Mouse (Mus musculus) embryonic fibroblast, embryonic 13.5 days (primary cell): Measurements from ENCODE around the gene Ltbp4. TPM values are rescaled to one million over a fixed set of nuclear protein-coding genes. Genes with fewer than 3 reads are reported as not detected.

Experiments
- H3K27ac ChIP-seq: 2 replicates; pipeline ENCODE4 v1.5.1; 2012; ENCODE audit warnings: low read length, control low read depth, inconsistent platforms; ENCODE audit not compliant: insufficient read depth
- H3K4me1 ChIP-seq: 2 replicates; pipeline ENCODE4 v1.6.1; 2011; ENCODE audit warnings: low read length; ENCODE audit not compliant: control insufficient read depth, insufficient read depth
- H3K4me3 ChIP-seq: 2 replicates; pipeline ENCODE4 v1.5.1; 2011; ENCODE audit warnings: mild to moderate bottlenecking, control low read depth, low read length; ENCODE audit not compliant: insufficient read depth
- CTCF ChIP-seq: IDR thresholded peaks from 2 replicates; pipeline ENCODE4 v1.5.1; 2011; ENCODE audit warnings: mild to moderate bottlenecking, control low read depth, low read length, moderate library complexity, borderline replicate concordance; ENCODE audit not compliant: insufficient read depth
- POLR2A ChIP-seq: IDR thresholded peaks from 2 replicates; pipeline ENCODE4 v1.6.1; 2011; ENCODE audit warnings: low read depth, mild to moderate bottlenecking, control low read depth, low read length, moderate library complexity
- polyA plus RNA-seq: library from polyadenylated mRNA; stranded (reverse); fragments of >200 nt; gene quantifications from 2 replicates; pipeline ENCODE4 v1.2.4, GENCODE M21; 2011; ENCODE audit warnings: low read depth; ENCODE audit not compliant: missing spikeins, insufficient read length

Ltbp4 gene
- polyA plus RNA-seq, 1 experiment = 46.5 TPM

GRCm38 (mm10) chr7:27335011-27335720 lies 2.3 kb downstream of the Ltbp4 start:
- H3K27ac ChIP-seq = no peak overlapping the region
- H3K4me3 ChIP-seq = no peak overlapping the region
- H3K4me1 ChIP-seq = peaks cover 3% of the 10 kb centered on the region; the same call in 1 of the 2 replicates
- TF ChIP-seq CTCF (no peak), POLR2A (0 out of 2 replicates have a peak, but pooled peaks have one; percentile 18)

DNA sequence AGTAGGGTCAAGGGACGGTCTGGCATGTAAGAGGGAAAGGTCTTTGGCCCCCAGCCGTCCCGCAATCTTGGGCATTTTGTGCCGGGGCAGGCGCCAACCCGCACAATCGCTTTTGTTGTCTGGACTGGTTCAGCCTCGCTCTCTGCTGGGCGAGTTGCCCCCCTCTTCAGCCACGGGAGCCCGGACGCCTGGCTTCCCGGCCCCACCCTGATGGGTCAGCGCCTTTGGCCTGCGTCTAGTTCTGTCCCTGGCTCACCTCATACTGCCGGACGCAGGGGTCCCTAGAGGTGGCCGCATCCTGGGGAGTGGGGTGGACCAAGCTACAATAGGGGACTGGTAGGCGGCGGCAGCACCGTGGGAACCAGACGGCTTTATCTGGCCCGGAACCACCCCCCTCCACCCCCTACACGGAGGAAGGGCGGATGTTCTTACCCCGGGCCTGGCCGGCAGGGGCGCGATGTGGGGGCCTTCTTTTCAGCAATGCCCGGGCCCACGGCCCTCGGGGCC lies 3.0 kb downstream of the Ltbp4 start:
- Histone ChIP-seq H3K4me3 (no peak overlapping the region), H3K27ac (no peak overlapping the region), H3K4me1 (peaks cover 3% of the 10 kb centered on the region; the same call in 1 of the 2 replicates)
- TF ChIP-seq POLR2A (no peak), CTCF (no peak)

GRCm38 (mm10) chr7:27333316-27333941 lies 4.1 kb downstream of the Ltbp4 start:
- no peak overlapping the region for H3K27ac ChIP-seq
- peak overlapping the region; percentile 30 for H3K4me3 ChIP-seq
- TF ChIP-seq CTCF = no peak
- peak; percentile 48; the same call in 1 of the 2 replicates for TF ChIP-seq POLR2A
- H3K4me1 ChIP-seq = peaks cover 3% of the 10 kb centered on the region; the same call in 1 of the 2 replicates

GRCm38 (mm10) chr7:27332353-27333199 lies 4.9 kb downstream of the Ltbp4 start:
- H3K4me1 ChIP-seq = peaks cover 3% of the 10 kb centered on the region; the same call in 1 of the 2 replicates
- H3K27ac ChIP-seq = peak overlapping the region; percentile 74
- peak; percentile 51 for TF ChIP-seq CTCF
- TF ChIP-seq POLR2A = peak; percentile 73
- H3K4me3 ChIP-seq = peak overlapping the region; percentile 39

- peak overlapping the region; percentile 39; the same call in 1 of the 2 replicates for H3K4me3 ChIP-seq
- no peaks in the 10 kb centered on the region for H3K4me1 ChIP-seq
- peak overlapping the region; percentile 74 for H3K27ac ChIP-seq
- TF ChIP-seq POLR2A (no peak), CTCF (no peak)
Observed at GRCm38 (mm10) chr7:27331854-27332253, 5.6 kb downstream of the Ltbp4 start.

- H3K4me3 ChIP-seq = peak overlapping the region; percentile 39
- H3K27ac ChIP-seq = peak overlapping the region; percentile 74
- TF ChIP-seq CTCF = no peak
- TF ChIP-seq POLR2A = no peak
- H3K4me1 ChIP-seq = no peaks in the 10 kb centered on the region
Observed at GRCm38 (mm10) chr7:27331541-27331851, 6.0 kb downstream of the Ltbp4 start.

- Histone ChIP-seq H3K27ac (peak overlapping the region; percentile 74), H3K4me3 (peak overlapping the region; percentile 39), H3K4me1 (no peaks in the 10 kb centered on the region)
- TF ChIP-seq CTCF = no peak
- no peak; the same call in 1 of the 2 replicates for TF ChIP-seq POLR2A
Observed at GRCm38 (mm10) chr7:27330709-27331540, 6.6 kb downstream of the Ltbp4 start.

GRCm38 (mm10) chr7:27329981-27330380 lies 7.5 kb downstream of the Ltbp4 start:
- Histone ChIP-seq H3K4me1 (no peaks in the 10 kb centered on the region), H3K27ac (no peak overlapping the region), H3K4me3 (0 out of 2 replicates have a peak overlapping the region, but pooled peaks have one; percentile 39)
- TF ChIP-seq POLR2A (no peak), CTCF (no peak)

DNA sequence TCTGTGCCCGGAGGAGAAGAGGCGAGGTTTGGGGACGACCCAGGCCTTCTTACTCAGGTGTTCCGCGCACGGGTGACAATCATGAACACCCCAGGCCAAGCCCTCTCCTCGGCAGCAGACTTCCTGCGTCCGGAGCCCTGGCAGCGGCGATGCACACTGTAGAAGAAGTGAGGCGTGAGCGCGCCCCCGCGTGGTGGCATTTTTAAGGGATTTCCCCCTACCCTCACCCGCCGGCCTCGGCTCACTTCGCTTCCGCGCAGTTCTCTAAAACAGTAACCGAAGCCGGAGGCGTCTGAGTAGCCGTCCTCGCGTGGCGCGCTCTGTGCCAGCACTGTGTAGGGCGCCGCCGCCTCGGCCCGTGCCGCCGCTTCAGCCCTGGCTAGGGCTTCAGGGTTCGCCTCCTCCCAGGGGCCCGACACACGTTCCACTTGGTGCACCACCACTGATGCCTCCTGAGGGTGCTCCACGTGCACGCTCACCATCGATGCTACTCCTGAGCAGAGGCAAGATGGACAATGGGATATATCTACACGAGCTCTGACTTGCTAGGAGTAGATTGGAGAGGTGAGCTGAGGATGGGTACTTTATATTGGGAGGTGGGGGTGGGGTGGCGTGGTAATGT lies 8.1 kb downstream of the Ltbp4 start:
- Histone ChIP-seq H3K4me3 (no peak overlapping the region), H3K4me1 (no peaks in the 10 kb centered on the region), H3K27ac (no peak overlapping the region)
- no peak for TF ChIP-seq POLR2A
- peak; percentile 77 for TF ChIP-seq CTCF
